Mouse (Mus musculus): ENCODE results near the gene Nusap1.
"Not testable (repeated sequence)": the region's sequence is repeated elsewhere in the genome, so short reads cannot be mapped to it uniquely, and the experiment has no call there.

Nusap1 gene

DNA sequence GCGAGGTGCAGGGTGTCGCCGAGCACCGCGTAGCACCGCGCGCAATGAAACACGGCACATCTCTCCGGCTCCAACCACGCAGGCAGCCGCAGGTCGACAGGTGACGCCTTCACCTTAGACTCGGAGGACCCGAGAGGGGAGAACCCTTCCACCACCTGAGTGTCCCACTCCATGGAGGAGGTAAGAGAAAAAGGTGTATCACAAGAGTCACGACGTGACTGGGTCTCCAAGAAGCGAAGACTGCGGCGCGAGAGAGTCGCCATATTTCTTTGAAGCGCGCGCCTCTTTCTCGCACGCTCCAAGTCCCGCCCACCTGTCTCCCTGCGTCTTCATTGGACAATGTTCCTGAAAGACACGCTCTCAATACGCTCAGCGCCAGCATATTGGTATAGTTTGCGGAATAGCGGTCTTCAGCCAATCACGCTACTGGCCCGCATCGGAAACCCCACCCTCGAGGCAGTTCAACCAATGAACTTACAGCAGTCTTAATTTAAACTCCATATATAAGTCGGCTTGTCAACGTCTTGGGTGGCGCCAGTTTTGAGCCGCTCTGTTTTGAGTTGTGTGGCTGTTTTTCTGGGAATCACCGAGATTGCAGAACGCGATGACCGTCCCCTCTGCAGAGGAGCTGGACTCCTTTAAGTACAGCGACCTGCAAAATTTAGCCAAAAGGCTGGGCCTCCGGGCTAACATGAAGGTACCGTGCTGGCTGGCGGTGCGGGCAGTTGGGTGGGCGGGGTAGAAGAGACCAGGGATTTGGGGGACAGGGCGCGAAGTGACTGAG is at the start of gene Nusap1, which contains the start of gene Oip5:
Gene Nusap1 (plus strand): TSS at position 100 of the 784 bp plus-strand sequence.
Gene Oip5 (minus strand): TSS at position 271 of the 784 bp plus-strand sequence.
- peak; percentile 95 for DNase-seq (ENCODE audit: low spot score)

DNA sequence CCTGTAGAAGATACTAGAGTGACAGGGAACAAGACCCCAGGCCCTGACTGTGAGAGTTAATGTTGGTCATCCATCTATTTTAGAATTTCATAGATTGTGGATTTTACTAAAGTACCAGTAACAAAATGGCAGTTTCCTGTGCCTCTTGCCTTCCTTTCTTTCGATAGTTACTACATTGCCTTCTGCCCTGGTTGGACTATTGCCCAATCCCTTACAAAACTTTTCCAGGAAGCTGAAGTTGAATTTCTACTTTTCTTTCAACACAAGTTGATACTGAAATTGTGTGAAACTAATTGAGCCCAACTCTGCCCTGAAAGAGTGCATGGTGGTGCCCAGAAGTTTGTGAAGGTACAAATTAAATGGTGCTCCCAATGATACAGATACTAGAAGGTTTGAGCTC is 45.6 kb upstream of the Nusap1 start:
- DNase-seq (ENCODE audit: low spot score), result no peak

DNA sequence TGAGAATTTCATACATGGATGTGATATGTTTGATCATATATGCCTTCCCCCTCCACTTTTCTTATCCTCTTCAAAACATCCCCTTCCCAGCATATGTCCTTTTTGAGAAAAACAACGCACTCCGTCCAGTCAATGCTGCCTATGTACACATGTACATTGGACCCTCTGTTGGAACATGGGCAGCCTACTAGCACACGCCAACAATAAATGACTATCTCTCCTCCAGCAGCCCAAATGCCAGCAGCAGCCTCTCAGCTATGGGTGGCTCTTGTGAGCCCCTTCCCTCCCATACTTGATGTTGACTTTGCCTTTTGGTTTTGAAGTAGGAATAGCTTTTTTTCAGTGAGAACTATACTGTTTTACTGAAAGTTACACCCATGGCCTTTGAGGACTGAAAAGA is 36.5 kb upstream of the Nusap1 start:
- no peak for DNase-seq (ENCODE audit: low spot score)

DNA sequence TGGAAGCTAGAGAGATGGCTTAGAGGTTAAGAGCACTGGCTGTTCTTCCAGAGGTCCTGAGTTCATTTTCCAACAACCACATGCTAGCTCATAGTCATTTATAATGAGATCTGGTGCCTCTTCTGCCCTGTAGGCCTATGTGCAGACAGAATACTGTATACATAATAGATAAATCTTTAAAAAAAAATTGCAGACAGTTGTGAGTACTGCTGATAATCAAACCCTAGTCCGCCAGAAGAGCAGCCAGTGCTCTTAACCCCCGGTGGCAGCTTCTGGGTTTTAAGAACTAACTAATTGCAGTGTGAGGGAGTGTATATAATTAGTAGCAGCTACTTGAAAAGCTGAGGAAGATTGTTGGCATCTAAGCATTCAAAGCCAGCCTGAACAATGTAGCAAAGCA is 34.7 kb upstream of the Nusap1 start:
- DNase-seq (ENCODE audit: low spot score), result no peak

DNA sequence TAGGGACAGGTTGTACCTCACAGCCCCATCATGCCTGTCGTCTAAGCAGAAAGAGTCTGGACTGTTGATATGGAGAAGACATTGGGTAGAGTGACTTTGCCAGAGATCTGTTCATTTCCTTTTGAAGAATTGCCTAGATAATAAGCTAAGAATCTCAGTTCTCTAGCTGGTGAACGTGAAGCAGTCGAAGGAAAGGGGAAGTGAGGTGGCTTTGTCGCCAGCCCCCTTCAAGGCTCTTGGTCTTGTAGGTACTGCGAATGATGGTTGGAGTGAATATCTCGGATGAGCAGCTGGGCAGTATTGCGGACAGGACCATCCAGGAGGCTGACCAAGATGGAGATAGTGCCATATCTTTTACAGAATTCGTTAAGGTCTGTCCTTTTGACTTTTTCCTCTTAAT is 33.8 kb upstream of the Nusap1 start:
- no peak for DNase-seq (ENCODE audit: low spot score)

DNA sequence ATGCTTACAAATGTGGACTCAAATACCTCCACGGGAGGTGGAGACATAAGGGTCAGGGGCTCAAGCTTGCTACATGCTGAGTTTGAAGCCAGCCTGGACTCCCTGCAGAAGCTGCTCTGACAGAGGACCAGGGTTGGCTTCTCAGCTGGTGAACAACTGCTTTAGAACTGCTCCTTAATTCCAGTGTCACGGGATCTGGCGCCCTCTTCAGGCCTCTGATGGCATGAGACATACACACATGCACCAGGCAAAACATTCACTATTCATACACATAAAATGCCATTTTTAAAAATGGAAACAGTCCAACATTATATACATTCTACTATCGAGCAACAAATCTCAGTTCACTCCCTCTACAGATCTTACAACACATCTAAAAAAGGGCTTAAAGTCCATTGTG is 30.7 kb upstream of the Nusap1 start:
- peak; percentile 79 for DNase-seq (ENCODE audit: low spot score)

DNA sequence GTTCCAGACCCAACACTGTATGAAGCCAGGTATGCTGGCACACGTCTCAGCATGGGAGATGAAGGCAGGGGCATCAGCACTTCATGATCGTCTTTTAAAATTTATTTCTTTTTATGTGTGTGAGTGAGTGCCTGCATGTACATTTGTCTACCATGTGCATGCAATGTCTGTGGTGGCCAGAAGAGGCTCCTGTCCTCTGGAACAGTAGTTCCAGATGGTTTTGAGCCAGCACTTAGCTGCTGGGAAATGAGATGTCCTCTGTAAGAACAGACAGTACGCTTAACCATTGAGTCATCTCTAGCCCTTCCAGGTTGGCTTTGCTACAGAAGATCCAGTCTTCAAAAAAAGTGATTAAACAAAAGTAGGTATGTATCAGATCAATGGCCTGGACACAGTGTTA is 26.9 kb upstream of the Nusap1 start:
- DNase-seq (ENCODE audit: low spot score), result no peak

DNA sequence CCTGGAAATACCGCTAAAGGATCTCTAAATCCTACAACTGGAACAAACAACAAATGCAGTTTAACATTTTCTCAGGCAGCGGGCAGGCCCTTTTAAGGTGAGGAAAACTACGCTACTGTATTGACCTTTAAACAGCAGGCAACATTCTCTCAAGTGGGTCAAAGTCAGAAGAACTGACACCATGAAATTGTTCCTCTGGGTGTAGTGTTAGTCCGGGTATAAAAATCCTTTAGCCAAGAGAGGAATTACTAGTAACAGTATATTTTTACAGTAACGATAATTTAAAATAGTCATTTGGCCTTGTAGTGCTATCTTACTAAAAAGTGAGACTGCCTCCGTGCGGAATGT is 24.4 kb upstream of the Nusap1 start:
- no peak for DNase-seq (ENCODE audit: low spot score)

DNA sequence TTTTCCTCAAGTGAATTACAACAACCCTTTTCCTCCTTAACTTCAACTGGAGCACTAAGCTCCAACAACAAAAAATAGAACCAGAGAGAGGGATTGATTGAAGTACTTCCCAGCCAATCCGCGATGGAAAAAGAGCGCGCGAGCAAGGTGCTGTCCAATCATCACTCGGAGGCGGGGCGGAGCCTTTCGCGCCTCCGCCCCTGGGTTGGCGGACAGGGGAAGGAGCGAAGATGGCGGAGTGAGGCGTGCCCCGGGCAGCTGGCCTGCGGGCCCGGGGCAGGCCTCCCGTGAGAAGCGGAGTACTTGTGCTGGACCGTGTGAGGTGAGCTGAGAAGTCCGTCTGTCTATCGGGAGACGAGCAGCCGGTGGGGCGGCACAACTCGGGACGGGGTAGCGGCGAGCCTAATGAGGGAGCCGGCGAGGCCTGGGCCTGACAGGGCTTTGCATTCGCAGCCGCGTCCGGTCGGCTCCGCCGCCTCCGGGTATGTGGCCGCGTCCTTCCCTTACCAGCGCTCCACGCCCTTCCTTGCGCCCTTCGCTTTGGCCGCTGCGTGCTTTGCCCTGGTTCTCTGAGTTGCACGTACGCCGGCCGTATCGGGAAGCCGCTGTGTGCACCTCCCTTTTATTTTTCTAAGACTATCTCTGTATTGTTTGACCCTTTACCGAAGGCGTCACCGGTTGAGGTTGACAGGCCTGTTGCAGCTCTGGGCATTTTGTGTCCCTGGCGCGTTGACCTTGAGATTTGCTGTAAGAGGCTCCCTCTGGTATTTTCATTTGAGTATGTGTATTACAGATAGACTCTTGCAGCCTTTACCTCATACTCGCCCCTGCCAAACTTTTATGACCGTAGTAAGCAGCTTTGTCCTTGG is 23.8 kb upstream of the Nusap1 start:
- peak; percentile 97 for DNase-seq (ENCODE audit: low spot score)

DNA sequence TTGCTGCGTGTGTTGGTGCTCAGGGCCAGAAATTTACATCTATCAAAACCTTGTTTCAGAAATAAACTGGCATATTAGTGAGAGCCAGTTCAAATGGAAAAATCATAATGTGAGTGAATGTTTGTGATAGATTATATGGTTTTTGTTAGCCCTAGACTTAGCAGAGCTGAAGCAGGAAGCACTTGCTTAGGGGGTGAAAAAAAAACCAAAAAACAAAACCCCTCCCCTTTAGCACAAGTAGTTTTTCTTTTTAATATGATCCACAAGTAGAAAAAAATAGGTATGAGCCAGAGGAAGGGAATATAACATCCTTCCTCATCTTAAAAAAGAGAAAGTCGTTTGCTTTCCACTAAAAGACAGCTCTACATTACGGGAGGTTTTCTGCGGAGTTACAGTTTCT is 22.8 kb upstream of the Nusap1 start:
- DNase-seq (ENCODE audit: low spot score), result no peak

DNA sequence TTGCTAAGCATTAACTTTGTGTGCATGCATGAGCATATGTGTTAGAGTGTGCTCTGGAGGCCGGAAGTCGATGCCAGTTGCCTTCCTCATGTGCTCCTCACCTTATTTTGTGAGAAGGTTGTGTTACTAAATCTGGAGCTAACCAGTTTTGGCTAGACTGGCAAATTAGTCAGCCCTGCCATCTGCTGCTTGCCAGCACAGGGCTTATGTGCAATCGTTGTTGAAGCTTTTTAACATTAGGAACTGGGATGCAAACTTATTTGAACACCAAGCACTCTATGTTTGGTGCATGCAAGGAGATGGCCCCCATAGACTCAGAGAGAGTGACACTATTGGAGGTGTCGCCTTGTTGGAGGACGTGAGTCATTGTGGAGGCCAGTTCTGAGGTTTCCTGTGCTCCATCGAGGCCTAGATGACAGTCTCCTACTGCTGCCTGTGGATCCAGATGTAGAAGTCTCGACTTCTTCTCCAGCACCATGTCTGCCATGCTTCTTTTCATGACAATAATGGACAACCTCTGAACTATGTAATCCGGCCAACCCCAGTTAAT is 21.2 kb upstream of the Nusap1 start:
- DNase-seq (ENCODE audit: low spot score), result no peak

DNA sequence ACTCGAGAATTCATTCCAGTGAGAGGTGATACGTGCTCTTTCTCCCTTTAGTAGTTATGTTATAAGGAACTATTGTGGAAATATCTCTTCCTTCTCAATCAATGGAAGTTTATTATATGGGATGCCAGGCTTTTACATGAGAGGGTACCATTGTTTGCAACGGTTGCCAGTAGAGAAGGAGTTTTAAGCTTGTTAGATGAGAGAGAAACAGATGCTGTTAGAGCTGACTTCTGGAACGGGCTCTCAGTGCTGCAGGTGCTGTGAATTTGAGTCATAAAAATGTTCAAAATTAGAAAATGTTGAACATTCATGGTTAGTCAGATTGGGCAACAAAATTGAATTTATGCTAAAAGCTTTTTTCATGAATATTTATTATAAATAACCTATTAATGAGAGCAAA is 17.1 kb upstream of the Nusap1 start:
- no peak for DNase-seq (ENCODE audit: low spot score)

DNA sequence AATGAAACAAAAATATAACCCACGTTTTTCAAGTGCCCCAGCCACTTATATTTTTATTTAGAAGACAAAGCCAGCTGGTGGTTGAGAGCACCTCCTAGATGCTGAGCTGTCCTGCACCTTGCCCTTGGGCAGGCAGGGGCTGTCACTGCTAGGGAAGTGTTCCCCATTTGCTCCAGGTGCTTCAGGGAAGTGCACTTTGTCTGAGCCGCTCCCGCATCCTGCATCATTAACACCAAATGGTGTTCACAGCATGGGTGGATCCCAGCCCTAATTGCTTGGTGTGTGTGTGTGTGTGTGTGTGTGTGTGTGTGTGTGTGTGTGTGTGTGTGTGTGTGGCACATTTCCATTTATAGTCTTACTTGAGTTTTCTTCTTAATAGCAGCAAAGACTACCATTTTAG is 16.5 kb upstream of the Nusap1 start:
- DNase-seq (ENCODE audit: low spot score), result not testable (repeated sequence)

DNA sequence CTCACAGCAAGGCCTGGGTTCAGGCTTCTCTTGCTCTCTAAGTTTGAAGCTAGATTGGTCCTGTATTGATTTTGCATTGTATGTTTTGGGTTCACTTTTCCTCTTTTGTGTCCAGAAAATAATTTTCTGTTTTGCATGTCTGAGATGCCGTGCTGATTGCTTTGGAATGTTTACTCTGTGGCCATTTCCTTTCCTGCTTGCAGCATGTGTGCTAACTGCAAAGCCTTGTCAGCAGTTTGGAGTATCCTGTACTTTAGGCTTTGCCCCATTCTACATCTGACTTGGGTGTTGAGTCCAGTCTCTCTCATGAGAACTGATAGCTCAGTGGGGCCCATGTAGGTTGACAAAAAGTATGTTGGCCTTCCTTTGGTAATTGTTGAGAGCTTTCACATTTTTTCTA is 15.6 kb upstream of the Nusap1 start:
- no peak for DNase-seq (ENCODE audit: low spot score)

DNA sequence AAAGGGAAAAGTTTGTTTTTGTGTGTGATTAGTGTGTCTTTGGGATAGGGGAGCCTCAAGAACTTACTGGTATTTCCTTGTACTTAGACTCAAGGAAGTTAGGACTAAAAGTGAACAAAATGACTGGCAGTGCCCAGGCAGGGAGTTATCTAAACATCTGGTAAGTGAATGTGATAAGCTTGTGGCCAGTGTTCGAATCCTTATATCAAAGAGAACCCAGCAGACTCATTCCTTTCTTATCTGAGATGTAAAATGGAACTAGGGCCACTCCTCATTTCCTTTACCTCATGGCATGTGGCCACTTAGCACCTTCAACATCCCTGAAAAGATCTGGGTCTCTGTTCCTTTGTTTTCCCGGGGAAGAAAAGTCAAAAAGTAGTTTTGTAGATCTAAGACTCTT is 14.2 kb upstream of the Nusap1 start:
- DNase-seq (ENCODE audit: low spot score), result no peak

DNA sequence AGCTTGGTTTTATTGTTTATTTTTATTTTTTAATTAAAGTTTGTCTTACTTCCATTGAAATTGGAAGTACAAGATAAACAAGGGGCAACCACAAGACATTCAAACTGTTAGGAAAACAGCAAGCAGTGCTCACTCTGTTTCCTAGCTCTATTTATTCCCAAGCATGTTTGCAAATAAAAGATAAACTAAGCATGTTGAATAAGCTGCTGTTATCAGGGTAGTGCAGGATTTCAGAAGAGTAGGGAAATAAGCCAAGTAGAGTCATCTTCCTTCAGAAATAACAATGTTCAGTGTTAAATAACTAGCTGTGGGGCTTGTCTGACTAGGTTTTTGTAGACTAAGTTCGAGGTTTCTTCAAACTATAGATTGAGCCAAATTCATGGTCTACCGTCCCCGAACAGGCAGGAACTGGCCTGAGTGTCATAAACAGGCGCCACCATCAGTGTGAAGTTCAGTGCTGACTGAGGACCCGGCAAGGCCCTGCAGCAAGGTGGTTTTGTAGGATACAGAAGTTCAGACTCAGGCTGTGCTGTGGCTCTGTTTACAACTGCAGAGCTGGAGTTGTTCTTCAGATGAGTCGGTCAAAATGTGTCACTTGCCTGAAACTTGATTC is 12.6 kb upstream of the Nusap1 start:
- no peak for DNase-seq (ENCODE audit: low spot score)

DNA sequence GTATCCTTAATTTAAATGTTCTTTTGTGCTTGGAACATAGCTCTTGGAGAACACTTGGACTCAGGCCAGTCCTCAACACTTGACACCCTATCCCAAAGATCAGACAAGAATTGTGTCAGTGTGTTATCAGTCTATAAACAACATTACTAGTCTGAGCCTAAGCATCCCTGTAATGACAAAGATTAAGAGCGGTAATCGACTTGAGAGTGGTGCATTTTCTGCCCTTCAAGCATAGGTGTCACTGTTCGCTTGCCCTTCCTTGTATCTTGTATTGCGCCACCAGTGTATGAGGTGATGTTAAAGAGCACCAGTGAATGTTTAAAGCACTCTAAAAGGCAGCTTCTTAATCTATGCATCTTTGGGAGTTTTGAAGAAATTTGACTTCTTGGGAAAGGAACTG is 11.1 kb upstream of the Nusap1 start:
- DNase-seq (ENCODE audit: low spot score), result no peak

DNA sequence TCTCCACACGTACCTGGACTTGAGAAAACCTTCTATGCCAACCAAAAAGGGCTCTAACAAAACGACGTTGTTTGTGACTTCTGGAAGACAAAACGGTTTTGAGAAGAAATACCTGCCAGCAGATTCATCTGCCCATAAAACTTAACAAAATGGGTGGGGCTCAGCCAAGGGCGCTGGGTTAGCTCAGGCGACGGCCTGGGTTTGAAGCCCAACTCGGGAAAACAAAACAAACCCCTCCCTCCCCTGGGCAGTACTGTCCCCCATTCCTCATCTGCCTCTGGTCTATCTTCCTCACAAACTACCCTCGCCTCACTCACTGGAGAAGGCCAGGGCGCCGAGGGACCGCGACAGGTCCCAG is 278 bp upstream of the Nusap1 start:
- no peak for DNase-seq (ENCODE audit: low spot score)

DNA sequence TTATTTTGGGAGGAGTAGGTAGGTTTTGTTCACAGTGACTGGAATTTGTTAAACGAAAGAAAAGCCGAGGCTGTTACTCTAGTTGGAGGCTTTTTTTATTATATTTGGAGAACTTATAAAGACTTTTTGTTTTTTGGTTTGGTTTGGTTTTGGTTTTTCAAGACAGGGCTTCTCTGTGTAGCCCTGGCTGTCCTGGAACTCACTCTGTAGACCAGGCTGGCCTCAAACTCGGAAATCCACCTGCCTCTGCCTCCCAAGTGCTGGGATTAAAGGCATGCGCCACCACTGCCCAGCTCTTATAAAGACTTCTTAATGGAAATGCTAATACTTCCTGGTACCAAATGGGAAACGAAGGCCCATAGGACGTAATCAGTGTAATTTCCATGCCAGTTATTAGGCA is 904 bp downstream of the Nusap1 start:
- not testable (repeated sequence) for DNase-seq (ENCODE audit: low spot score)

DNA sequence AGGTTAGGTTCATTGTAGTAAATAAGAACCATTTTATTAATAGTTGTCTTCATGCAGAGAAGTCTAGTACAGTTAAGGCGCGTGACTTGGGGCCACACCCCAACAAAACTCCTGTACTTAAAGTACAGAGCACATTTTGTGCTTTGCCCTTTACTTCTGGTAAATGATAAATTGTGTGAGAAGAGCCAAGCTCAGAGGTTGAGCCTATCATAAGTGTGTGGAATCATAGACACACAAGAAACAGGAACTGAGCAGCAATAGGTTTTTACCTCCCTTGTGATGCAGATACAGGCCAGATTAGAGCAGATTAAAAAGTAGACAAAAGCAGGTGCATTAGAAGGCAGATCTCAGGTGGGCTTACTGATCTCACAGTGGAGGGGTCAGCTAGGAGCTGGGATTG is 3.2 kb downstream of the Nusap1 start:
- DNase-seq (ENCODE audit: low spot score), result no peak

DNA sequence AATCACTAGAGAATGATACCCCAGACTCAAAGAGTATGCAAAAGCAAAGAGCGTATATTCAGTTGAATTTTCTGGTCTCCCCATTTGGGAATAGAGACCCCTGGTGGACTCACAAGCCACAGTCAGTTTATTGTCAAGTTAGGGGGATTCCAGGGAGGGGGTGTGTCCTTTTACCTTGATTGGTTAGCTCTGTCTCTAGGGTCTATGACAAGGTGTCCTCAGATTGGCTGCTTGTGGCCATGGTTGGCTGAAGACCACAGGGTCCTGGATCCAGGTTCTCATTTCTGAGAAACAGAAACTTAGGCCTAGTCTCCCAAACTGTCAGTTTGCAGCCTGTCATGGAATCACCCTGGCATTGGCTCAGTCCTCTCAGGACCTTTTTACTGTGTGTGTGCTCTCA is 18.7 kb downstream of the Nusap1 start:
- DNase-seq (ENCODE audit: low spot score), result no peak

DNA sequence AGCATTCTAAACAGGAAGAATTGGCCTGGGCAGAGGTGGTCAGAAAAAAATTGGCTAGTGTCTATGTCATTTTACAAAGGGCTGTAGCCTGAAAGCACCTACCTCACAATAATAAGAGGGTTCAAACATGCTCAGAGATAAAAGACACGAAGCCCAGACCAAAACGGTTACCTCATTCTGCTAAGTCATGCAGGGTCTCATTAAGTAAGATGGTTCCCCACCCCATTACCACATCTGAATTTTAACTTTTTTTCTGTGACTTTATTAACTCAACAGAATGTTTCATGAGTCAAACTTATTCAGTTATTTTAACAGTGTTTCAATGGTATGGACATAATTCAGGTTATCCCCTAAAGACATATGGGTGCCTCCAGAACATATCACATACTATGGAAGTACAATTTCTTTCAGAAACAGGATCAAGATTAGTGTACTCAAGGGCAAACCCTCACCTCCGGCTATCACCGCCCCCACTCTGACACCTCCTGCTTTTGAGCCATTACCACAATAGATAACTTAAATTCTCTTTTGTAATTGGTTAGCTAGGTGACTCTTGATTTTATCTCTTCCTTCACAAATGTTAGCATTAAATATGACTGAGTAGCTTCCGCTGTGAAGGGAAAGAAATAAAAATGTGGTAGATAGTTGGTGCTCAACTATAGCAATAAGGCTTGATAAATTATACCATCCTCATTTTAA is 23.3 kb downstream of the Nusap1 start:
- DNase-seq (ENCODE audit: low spot score), result no peak
